Mouse (Mus musculus): Measurements from ENCODE around the gene Tmem150a.

DNA sequence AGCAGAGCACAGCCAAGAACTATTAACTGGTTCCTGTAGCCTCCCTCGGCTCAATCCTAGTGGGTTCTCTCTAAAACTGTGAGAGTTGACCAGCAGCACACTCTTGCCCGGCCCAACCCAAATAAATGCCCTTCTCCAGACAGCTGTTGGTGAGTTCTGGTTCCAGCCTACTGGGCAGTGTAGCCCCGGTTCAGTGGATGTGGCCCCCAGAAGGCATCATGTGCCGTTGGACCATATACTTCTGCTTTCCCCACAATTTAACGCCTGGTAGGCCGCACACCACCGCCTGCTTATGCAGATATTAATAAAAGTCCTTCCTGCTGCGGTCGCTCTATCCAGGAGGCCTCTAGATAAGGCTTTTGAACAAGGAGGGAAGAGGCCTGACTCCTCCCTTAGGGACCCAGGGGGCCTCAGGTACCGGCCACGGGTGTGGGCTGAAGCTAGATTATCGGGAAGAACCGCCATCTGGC, 34.3 kb downstream of the Tmem150a start:
- TF ChIP-seq CTCF (IDR thresholded peaks at IDR 0.05; ENCODE audit: low read depth) (no peak), EP300 (IDR thresholded peaks at IDR 0.05; ENCODE audit: low read depth) (peak; percentile 97)

Data from liver, postnatal 0 days (tissue).